Mouse (Mus musculus) heart, embryonic 15.5 days (tissue): Measurements from ENCODE around the gene Scgn. TPM values are rescaled to one million over a fixed set of nuclear protein-coding genes. Genes with fewer than 3 reads are reported as not detected.

Experiments used
- ATAC-seq: fragments of 200-750 bp; cut with Nextera tagmentation; replicated peaks from 2 replicates; pipeline ENCODE4 v1.8.0; 2017; ENCODE audit warnings: low read depth, moderate TSS enrichment; ENCODE audit not compliant: insufficient number of reproducible peaks, insufficient read depth, low FRiP score
- H3K27ac ChIP-seq: fragments of 300-500 bp; sonication (generic); 2 replicates; pipeline ENCODE4 v1.5.1; 2015; ENCODE audit warnings: mild to moderate bottlenecking, inconsistent platforms
- H3K27me3 ChIP-seq: fragments of 300-500 bp; sonication (generic); 2 replicates; pipeline ENCODE4 v1.6.1; 2015; ENCODE audit warnings: inconsistent platforms
- H3K36me3 ChIP-seq: fragments of 300-500 bp; sonication (generic); 2 replicates; pipeline ENCODE4 v1.6.1; 2015; ENCODE audit warnings: mild to moderate bottlenecking, inconsistent platforms
- H3K4me1 ChIP-seq: fragments of 300-500 bp; sonication (generic); replicated peaks from 2 replicates; pipeline ENCODE4 v1.6.1; 2015; ENCODE audit warnings: inconsistent platforms
- H3K4me2 ChIP-seq: fragments of 300-500 bp; sonication (generic); 2 replicates; pipeline ENCODE4 v1.6.1; 2015; ENCODE audit warnings: inconsistent platforms, mild to moderate bottlenecking, moderate library complexity
- H3K4me3 ChIP-seq: fragments of 300-500 bp; sonication (generic); 2 replicates; pipeline ENCODE4 v1.5.1; 2015; ENCODE audit warnings: mild to moderate bottlenecking, inconsistent platforms
- H3K9ac ChIP-seq: fragments of 300-500 bp; sonication (generic); 2 replicates; pipeline ENCODE4 v1.6.1; 2015; ENCODE audit warnings: mild to moderate bottlenecking, inconsistent platforms
- H3K9me3 ChIP-seq: fragments of 300-500 bp; sonication (generic); replicated peaks from 2 replicates; pipeline ENCODE4 v1.6.1; 2016; ENCODE audit warnings: inconsistent platforms
- WGBS: fragments of 180-500 bp; shearing (Covaris S2); methylation state at CpG from one replicate; pipeline ENCODE4 v1.1.7; 2015; ENCODE audit warnings: mixed read lengths; 5-methylcytosine and 5-hydroxymethylcytosine counted together
- microRNA-seq: library from miRNA; unstranded; fragments of <30 nt; microRNA quantifications from one replicate; pipeline ENCODE4, GENCODE M21; 2016
- polyA plus RNA-seq: library from polyadenylated mRNA; unstranded; fragments of >200 nt; fragmentation: Nextera tagmentation; extraction: Ambion mirVana; gene quantifications from 2 replicates; pipeline ENCODE4 v1.2.1, GENCODE M21; 2015

Scgn gene
- polyA plus RNA-seq, 1 experiment from 2014 or later, result not detected

DNA sequence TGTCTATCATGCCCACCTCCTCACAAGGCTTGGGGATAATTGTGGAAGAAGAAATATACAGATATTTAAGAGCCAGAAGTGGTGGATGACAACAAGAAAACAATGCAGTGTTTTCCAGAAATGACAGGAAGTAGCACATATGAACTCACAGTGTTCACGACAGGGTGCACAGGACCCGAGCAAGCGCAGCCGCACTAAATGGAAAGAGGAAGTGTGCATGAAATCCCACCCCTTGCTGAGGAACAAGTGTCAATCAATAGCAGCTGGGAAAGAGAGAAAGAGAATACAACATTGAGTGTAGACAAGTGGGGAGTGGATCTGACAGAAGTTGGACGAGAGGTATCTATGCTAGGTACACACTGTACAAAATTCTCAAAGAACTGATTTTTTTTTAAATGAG is 79.7 kb downstream of the Scgn start:
- Histone ChIP-seq H3K4me1 (peaks cover 31% of the 10 kb centered on the region), H3K9ac (no peak overlapping the region), H3K36me3 (no peaks in the 10 kb centered on the region), H3K4me3 (no peak overlapping the region), H3K9me3 (no peaks in the 10 kb centered on the region), H3K27me3 (no peaks in the 10 kb centered on the region), H3K27ac (no peak overlapping the region), H3K4me2 (no peak overlapping the region)
- ATAC-seq, result no peak
- 82% methylated on average over 5 of the region's 5 CpGs for WGBS

DNA sequence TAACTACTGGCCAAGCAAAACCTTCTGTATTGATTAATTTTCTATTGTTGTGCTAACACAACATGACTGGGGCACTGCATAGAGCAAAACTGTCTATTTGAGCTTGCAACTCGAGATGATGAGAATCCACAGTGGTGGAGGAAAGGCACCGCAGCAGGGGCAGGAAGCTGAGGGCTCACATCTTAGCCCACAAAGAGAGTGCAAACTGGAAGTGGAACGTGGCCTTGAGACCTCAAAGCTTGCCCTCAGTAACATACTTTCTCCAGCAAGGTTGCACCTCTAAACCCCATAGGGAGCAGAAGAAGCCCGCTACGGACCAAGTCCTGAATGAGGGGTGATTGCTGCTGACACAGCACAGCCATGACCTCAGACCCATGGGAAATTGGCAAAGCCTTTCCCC is 80.9 kb downstream of the Scgn start:
- Histone ChIP-seq H3K27me3 (no peaks in the 10 kb centered on the region), H3K4me2 (no peak overlapping the region), H3K9me3 (no peaks in the 10 kb centered on the region), H3K36me3 (no peaks in the 10 kb centered on the region), H3K27ac (no peak overlapping the region), H3K9ac (no peak overlapping the region), H3K4me3 (no peak overlapping the region), H3K4me1 (peaks cover 18% of the 10 kb centered on the region)
- ATAC-seq, result no peak
- WGBS, result 75% methylated on average over 5 of the region's 5 CpGs

DNA sequence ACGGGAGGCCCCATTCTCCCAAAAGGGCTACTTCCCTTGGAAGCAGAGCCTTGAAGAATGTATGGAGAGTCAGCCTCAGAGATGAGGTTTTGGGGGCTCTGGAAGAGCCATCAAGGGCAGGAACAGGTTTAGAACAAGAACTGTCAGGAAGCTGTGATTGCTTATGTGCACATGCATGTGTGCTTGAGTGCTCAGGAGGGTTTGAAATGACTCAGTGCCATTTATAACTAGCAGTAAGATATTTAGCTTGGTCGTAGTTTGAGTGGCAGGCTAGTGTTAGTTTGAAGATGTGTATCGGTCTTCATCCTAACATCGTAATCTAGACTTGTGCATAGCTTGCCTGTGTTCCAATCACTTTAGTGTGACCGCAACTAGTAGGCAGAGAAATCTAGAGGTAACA is 84.1 kb downstream of the Scgn start:
- no peak overlapping the region for H3K4me2 ChIP-seq
- 86% methylated on average over 5 of the region's 5 CpGs for WGBS
- H3K27me3 ChIP-seq, result no peaks in the 10 kb centered on the region
- H3K4me3 ChIP-seq, result no peak overlapping the region
- no peaks in the 10 kb centered on the region for H3K9me3 ChIP-seq
- no peak overlapping the region for H3K27ac ChIP-seq
- H3K4me1 ChIP-seq, result no peaks in the 10 kb centered on the region
- H3K36me3 ChIP-seq, result no peaks in the 10 kb centered on the region
- H3K9ac ChIP-seq, result no peak overlapping the region
- no peak for ATAC-seq

Small RNA genes lying within 50 kb of the gene (microRNA-seq; reads per million reads assigned to microRNA genes)
- gene Gm44344, result not detected

Other genes with a start within 250 kb of the Scgn start
- gene Hist1h3c, start 245.6 kb downstream of the Scgn start, polyA plus RNA-seq, result 2.0 and 4.1 TPM in 2 replicates
- 1.2 and 1.9 TPM in 2 replicates for gene Hist1h2bb, start 244.5 kb downstream of the Scgn start, polyA plus RNA-seq
- gene Hist1h2ab, start 240.1 kb downstream of the Scgn start, polyA plus RNA-seq, result 15.3 and 20.4 TPM in 2 replicates
- 3.1 and 4.7 TPM in 2 replicates for gene Hist1h3b, start 238.9 kb downstream of the Scgn start, polyA plus RNA-seq
- 1.2 and 1.7 TPM in 2 replicates for gene Hist1h4b, start 234.2 kb downstream of the Scgn start, polyA plus RNA-seq
- gene Hist1h4a, start 230.0 kb downstream of the Scgn start, polyA plus RNA-seq, result not detected in 2 replicates
- gene Hist1h3a, start 228.8 kb downstream of the Scgn start, polyA plus RNA-seq, result 1.5 and 2.4 TPM in 2 replicates
- 0.76 and 0.98 TPM in 2 replicates for gene Hist1h1a, start 227.5 kb downstream of the Scgn start, polyA plus RNA-seq
- not detected in 2 replicates for gene Trim38, start 221.3 kb downstream of the Scgn start, polyA plus RNA-seq
- gene Slc17a2, start 184.2 kb downstream of the Scgn start, polyA plus RNA-seq, result not detected in 2 replicates
- 0.03 TPM in 1 of 2 replicates, not detected in the other for gene Slc17a3, start 151.8 kb downstream of the Scgn start, polyA plus RNA-seq
- not detected in 2 replicates for gene Slc17a1, start 123.5 kb downstream of the Scgn start, polyA plus RNA-seq
- gene Slc17a4, start 76.2 kb downstream of the Scgn start, polyA plus RNA-seq, result not detected in 2 replicates
- not detected in 2 replicates for gene Hist1h2ba, start 57.1 kb downstream of the Scgn start, polyA plus RNA-seq
- gene Hist1h2aa, start 56.8 kb downstream of the Scgn start, polyA plus RNA-seq, result not detected in 2 replicates